Mouse (Mus musculus) adrenal gland, postnatal 10 days (tissue): ENCODE measurements around the gene Eaf1. TPM values are rescaled to one million over a fixed set of nuclear protein-coding genes. Genes with fewer than 3 reads are reported as not detected.
A peak's percentile ranks its signal among the peaks of the same experiment; 100 is the strongest.
"Not testable (repeated sequence)": the region's sequence is repeated elsewhere in the genome, so short reads cannot be mapped to it uniquely, and the experiment has no call there.

Source experiments
- DNase-seq: peaks from one replicate; pipeline ENCODE4 v3.0.0; 2021; ENCODE audit warnings: mixed read lengths
- long read RNA-seq, 2 experiments: library from polyadenylated mRNA; stranded (forward); transcript quantifications; one replicate each; pipeline ENCODE4 v2.0.0; 2021
- total RNA-seq, 2 experiments: library from RNA; stranded (reverse); gene quantifications; 2 replicates each; pipeline ENCODE4 v1.2.3; 2021

The Eaf1 gene
- 10 to 100 TPM; 30.9 to 38.7 TPM for total RNA-seq
- long read RNA-seq, experiment 1, full-length matches to known transcripts = 13 of 27 reads
- long read RNA-seq, experiment 1, partial matches to known transcripts = 14 of 27 reads
- long read RNA-seq, experiment 1, other reads (novel, unspliced or antisense) = 0 of 27 reads
- long read RNA-seq, experiment 2, full-length matches to known transcripts = 13 of 16 reads
- long read RNA-seq, experiment 2, partial matches to known transcripts = 1 of 16 reads
- long read RNA-seq, experiment 2, other reads (novel, unspliced or antisense) = 2 of 16 reads

DNA sequence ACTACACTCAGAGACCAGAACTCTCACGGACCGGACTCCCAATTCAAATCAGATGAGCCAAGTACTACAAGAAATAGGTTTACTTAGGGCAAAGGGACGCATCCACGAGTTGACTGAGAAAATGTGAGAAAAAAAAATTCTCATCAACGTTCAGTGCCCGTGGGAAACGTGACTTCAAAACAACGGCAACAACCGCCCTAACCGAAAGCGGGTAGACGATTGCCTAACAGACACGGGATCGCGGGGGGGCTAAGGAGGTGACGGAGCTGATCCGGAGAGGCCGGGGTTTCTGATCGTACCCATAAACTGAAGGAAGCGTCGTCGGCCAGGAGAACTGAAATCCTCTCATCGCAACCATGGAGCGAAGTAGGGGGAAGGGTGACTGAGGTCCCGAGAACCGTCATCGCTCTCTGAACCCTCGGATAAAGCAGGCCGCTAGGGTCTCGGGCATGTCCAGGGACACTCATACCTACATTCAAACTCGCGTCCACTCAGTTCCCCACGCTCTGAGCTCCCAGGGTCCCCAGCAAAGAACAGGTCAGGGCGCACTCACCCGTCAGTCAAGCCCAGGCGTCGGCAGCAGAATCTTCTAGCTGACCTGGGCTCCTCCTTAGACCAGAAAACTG lies at the start of gene Eaf1:
Gene Eaf1 (plus strand): TSS at position 51 of the 626 bp plus-strand sequence.
- peak; percentile 60 for DNase-seq

DNA sequence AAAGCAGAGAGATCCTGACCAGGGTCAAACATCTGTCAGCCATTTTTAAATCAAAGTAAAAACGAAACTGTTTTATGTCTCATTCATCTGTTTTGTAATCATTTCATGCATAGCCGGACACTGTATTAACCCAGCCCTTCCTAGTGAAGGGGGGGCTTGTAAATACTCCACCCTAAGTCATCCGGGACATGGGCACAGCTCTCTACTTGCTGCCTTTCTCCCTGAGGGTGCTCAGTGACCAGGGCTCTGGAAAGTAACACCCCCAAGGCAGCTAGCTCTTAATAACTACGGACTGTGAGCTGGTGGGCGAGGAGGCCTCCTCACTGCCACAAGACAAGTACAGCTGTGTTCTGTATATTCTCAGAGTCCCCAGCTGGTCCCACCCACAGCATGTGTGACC lies 45.2 kb upstream of the Eaf1 start:
- no peak for DNase-seq

DNA sequence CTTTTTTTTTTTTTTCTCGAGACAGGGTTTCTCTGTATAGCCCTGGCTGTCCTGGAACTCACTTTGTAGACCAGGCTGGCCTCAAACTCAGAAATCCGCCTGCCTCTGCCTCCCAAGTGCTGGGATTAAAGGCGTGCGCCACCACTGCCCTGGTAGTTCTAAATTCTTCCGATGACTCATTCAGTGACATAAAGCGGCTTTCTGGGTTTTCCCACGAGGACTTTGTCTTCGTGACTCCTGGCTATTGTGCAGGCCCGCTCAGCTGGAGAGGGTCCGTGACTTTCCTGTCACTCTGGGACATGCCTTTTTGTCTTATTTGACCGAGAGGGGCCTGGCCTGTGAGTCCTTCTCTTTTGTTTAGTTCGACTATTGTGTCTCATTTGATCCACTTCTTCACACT lies 40.3 kb upstream of the Eaf1 start:
- not testable (repeated sequence) for DNase-seq

DNA sequence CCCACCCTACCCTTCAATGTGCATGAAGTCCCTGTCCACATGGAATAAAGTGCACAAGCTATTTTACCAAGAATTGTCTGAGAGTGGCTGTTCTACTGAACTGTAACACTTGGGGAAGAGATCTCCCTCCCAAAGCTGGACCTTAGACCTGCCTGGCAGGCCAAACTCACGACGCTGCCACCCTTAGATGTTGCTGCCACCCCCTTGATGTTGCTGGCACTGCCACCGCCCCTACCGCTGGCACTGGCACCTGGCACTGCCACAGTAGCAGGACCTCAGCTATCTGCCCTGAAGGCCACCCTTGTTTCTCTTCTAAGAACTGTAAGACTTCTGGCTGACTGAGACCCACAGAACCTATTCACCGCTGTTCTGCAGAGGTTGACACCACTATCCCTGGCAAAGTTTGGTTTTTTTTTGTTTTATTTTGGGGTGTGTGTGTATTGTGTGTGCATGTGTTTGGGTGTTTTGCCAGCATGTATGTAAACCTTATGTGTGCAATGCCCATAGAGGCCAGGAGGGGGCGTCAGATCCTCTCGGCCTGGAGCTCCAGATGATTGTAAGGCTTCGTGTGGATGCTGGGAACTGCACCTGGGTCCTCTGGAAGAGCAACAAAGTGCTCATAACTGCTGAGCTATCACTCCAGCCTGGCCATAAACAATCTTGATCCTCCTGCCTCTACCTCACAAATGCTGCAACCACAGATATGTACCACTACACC lies 39.2 kb upstream of the Eaf1 start:
- DNase-seq = peak; percentile 49

DNA sequence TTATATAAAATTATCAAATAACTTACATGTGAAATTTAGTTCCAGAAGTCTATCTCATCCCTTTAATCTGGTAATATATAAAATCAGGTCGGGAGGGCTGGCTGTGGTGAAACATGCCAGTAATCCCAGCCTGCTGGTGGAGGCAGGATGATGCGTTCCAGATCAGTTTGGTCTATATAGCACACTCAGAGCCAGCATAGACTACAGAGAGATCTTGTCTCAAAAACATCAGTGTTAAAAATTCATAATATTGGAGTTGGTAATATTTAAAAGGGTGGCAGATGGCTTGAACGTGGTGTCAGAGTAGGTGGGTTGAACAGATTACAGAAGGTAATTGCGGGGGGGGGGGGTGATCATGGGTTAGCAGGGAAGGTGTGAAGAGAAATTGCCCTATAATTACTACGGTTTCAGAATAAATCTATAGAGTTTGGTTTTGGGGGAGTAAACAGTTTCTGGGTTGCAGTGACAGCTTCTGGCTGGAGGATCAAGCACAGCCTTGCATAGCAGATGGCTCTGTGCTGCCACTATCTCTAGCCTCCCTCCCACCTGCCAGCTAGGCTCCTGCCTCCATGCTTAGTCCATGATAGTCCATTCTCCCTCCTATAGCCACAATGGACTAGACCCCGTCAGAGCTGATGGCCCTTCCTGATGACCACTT lies 38.0 kb upstream of the Eaf1 start:
- no peak for DNase-seq

DNA sequence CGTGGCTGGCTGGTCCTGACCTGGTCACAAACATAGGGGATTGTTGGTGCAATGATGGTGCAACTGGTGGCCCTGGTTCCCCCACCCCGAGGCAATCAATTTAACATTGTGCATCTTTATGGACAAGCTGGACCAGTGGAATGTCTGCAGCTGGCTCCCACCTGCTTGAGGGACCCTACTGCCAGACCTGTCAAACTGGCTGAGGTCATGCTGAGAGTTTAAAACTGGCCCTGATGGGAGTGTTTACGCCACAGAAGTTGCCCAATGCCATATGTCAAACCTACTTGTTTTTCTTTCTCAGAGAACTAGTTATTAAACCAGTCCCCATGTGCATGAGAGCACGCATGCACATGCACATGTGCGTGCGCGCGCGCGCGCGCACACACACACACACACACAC lies 36.2 kb upstream of the Eaf1 start:
- peak; percentile 27 for DNase-seq

DNA sequence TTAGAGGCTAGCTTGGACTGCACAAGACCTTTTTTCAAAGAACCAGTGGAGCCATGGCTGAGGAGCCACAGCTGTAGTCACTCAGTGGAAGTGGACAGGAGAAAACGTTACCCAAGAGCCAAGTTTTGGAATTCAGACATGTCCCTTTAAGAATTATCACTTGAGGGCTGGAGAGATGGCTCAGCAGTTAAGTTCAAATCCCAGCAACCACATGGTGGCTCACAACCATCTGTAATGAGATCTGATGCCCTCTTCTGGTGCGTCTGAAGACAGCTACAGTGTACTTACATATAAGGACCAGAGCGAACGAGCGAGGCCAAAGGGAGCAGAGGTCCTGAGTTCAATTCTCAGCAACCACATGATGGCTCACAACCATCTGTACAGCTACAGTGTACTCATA lies 32.0 kb upstream of the Eaf1 start:
- not testable (repeated sequence) for DNase-seq

DNA sequence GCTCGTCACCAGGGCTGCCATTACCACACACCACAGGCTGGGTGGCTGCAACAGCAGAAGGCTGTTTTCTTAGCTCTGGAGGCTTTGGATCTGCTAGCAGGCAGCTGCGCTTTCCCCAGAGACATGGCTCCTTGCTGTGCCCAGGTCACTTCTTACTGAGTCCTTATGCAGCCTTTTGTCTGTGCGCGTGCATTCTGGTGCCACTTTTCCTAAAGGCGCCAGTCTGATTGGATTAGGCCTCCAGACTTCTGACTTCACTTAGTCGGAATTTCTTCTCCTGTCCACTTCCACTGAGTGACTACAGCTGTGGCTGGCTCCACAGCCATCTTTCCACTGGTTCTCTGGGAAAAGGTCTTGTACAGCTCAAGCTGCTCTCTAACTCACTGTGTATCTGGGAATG lies 31.3 kb upstream of the Eaf1 start:
- DNase-seq = peak; percentile 44

DNA sequence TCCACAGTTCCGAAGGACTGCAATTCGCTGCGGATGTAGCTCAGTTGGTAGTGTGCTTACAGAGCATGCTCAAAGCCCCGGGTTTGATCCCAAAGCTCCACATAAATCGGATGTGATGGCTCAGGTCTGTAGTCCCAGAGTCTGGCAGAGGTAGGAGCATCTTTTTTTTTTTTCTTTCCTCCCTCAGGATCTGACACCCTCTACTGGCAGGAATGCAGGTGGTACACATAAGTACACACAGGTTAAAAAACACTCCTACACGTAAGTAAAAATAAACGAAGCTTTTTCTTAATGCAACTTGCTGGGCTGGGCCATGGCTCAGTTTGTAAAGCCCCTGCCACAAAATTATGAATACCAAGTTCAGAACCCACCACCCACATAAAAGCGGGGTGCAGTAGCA lies 30.0 kb upstream of the Eaf1 start:
- peak; percentile 31 for DNase-seq

DNA sequence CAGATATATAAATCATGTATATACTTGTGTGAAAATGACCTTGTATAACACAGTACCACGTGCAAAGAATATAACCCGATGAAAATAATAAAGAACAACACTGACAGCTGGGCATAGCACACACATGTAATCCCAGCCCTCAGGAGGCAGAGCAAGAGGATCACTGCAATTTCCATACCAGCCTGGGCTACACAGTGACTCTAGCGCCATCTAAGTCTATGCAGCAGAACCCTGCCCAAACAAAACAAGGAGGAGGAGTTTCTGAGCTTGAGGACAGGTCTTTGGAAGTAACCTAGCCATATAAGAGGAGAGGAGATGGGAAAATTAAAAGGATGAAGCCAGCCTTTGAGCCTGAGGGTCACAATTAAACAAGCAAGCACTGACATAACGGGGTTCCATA lies 24.5 kb upstream of the Eaf1 start:
- DNase-seq = no peak

DNA sequence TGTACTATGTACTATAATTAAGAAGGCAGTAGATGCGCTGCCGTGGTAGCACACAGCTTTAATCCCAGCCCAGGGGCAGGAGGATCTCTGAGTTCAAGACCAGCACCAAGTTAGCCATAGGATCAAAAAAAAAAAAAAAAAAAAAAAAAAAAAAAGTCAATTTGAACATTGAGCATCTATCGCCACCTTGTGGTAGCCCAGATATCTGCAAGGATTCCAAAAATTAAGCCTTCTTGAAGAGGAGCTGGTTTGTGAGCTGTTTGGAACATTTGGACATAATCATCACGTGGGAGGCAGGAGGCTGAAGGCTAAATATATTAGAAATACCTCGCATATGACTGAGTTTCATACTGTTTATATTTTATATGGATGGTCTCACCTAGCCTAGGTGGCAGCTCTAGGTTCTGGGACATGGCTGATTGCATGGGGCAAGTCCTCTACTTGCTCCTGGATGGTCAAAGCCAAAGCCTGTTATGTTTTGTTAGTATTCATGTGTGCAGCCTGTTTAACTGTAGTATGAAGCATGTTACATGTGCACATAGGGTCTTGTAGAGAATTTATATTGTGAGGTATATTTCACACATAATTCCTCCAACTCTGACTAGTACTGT lies 21.6 kb upstream of the Eaf1 start:
- DNase-seq = peak; percentile 74

DNA sequence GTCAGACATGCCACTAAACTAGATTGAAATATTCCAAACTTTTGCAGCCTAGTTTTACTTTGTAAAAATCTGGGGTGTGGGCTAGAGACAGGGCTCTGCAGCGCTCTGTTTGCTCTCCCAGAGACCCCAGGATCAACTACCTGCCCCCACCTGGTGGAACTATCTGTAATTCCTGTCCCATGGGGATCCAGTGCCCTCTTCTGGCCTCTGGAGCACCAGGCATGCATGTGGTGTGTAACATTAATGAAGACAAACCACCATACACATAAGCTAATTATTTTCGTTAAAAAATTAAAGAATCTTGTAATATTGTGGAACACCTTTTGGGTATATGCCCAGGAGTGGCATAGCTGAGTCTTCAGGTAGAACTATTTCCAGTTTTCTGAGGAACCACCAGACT lies 20.9 kb upstream of the Eaf1 start:
- no peak for DNase-seq

DNA sequence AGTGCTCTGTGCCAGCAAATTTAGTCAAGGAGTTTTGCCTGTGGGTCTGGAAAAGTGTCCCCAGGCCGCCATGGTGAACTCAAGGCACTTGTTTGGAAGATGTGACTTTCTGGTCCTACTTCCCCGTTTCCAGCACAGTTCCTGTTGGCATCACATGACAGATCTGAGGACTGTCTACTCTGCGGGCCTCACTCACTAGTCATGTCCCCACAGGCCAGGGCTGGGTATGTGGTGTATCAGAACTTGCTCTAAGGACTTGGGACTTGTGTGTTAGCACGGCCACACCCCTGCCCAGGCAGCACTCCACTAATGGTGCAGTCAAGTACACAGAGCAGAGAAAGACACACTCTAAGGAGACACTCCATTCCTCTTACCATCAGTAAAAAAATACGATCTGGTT lies 11.8 kb upstream of the Eaf1 start:
- no peak for DNase-seq

DNA sequence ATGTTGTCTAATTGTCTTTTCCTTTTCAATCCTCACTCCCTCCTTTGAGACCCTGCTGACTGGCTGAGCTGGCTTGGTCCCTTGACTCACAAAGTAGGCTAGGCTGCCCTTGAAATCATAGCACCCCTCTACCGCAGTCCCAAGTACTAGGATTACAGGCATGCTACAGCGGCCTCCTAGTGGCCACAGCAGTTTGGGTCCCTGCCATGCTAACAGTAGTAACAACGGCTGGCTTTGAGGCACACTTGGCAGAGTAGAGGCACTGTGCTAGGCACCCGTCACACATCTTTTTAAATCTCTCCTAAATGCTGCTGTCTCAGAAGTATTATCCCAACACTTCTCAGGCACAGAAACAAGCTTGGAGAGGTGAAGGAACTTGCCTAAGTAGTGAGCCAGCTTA lies 7.7 kb upstream of the Eaf1 start:
- peak; percentile 34 for DNase-seq

DNA sequence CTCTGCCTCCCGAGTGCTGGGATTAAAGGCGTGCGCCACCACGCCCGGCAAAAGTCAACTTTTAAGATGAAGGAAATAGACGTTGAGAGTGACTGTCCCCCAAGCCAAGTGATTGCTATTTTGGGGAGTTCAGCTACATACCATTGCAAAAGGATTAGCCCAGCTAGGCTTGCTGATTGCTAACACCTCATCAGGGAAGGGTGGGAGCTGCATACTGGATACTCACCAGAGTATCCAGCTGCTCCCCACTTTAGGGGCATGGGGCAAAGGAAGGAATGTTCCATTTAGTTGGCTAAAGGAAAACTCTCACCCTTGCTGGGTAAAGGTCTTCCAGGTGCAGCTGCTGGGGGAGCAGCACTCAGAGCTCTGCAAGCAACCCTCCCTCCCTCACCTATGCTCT lies 6.1 kb upstream of the Eaf1 start:
- DNase-seq = no peak

DNA sequence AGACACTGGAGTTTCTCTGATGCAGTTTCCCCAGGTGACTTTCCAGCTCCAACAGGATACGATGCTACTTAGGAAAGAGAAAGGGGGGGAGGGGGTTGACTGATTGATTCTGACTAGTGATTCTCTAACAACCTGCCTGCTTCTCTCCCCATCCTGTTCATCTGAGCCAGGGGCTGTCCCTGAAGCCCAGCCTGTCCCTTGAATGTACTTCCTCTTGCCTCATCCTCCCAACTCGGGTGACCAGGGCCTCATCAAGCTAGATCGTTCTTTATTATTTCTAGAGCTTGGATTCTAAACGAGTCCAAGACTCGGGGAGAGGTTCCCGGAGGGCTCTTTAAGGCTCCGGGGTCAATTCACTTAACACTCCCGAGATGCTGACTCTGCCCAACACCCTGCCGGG lies 298 bp upstream of the Eaf1 start:
- no peak for DNase-seq

DNA sequence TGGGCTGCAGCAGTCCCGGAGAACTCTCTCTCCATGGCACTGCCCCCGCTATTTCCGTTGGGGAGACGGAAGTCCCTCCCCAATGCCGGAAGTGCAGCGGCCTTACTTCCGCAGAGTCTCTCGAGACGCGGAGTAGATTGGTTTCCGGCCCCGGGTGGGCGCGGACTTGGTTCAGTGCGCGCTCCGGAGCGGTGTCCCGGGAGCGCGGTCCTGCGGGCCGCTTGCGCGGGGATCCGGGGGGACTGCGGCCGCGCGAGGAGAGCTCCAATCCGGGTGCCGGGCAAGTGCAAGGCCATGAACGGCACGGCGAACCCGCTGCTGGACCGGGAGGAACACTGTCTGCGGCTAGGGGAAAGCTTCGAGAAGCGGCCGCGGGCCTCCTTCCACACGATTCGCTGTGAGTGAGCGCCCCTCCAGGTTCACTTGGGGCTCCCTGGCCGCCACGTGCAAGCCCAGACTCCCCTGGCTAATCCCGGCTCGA lies 816 bp downstream of the Eaf1 start, which contains the start of gene Mettl6:
Gene Mettl6 (minus strand): TSS at position 66 of the 481 bp plus-strand sequence.
- DNase-seq = peak; percentile 94

DNA sequence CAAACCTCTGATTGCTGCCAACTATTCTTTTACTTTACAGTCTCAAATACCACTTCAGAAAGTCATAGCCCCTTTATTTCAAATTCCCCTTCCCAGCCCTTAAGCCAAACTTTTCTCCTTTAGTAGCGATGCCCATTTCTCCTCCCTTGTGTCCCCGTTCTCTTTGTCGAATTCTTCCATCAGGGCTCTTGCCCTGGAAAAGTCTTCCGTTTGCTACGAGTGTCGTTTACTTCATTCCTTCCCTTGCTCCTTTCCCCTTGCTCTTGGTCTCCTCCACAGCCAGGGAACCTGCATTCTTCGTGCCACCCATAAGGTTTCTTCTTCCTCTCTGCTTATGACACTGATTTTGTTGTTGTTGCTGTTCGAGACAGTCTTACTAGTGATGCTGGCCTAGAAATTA lies 1.3 kb downstream of the Eaf1 start:
- DNase-seq = peak; percentile 11

DNA sequence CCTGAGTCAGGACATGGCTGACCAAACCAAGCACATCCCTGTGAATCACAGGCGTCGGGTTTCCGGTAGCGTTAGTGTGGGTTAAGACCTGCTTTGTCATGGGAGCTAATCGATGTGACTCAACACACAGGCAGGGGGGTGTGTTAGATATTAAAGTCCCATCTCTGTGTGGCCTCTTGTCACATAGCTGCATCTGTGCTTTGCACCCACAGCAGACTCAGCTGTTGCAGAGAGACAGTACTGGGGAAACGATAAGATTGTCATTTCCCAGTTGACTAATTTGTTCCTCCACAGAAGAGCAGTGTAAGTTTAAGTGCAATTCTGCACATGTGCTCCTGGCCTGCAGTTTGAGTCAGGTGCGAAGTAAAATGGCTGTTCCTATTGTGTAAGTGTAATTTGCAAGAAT lies 2.0 kb downstream of the Eaf1 start:
- DNase-seq = peak; percentile 51

DNA sequence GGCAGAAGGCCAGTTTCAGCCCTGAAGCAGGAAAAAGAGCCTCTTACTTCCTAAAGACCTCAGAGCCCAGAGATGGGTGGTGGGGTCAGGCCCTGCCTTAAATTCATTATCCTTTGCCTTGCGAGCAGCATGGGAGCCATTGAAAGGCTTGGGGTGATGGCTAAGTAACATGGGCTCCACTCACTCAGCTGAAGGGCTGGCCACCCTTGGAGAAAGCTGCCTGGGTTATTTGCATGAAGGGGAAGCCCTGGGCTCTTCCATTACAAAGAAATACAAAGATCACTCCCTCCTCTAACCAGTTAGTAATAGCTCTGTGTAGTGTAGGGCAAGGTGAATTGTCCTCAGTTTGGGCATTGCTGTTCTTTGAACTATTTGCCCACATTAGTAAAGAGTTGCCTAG lies 5.3 kb downstream of the Eaf1 start:
- no peak for DNase-seq

DNA sequence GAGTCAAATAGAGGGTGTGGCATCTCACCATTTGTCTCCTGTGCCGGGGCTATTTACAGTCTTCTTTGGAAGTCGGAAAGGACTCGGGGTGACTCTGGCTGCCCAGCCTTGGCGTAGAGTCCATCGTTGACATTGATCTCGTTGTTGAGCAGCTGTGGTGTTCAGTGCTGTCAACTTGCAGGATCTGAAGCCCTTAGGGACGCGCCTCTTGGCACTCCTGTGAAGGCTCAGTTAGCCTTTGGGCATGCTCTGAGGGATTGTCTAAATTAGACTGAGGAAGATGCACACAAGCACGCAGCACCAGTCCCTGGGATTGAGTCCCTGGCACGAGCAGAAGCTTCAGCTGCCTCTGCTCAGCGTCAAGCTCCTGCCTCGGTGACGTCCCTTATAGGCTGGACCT lies 9.2 kb downstream of the Eaf1 start:
- peak; percentile 26 for DNase-seq

DNA sequence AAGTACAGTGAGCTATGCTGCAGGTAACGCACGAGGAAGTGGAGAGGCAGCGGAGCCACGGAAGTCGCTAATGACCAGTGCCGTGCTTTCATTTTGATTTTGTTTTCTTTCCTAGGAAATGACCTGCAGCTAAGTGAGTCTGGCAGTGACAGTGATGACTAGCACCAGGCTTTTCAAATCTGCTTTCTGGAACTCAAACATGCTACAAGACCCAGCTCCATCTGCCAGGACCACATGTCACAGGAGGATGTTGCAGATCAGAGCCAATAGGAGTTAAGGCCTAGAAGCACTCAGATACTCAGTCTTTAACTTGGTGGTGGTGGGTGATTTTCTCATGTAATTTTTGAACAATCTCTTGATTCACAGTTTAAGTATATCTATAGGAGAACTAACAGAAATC lies 12.3 kb downstream of the Eaf1 start:
- no peak for DNase-seq
